Mouse (Mus musculus): ENCODE data around the gene Gm6460.
"Not testable (repeated sequence)": the region's sequence is repeated elsewhere in the genome, so short reads cannot be mapped to it uniquely, and the experiment has no call there.

The Gm6460 gene

GRCm38 (mm10) chr5:11594613-11595012, at the start of gene Gm6460:
TSS of gene Gm6460 (plus strand) at chr5:11594913.
- not testable (repeated sequence) for DNase-seq (ENCODE audit: low read depth in 2 of 2, low spot score in 2 of 2)

Measured in CD8-positive naive resting alpha-beta T cell, adult 2 months (primary cell).